Mouse (Mus musculus) kidney, postnatal 14 days (tissue): Measurements from ENCODE around the gene Zfp358.

ENCODE experiments used
- DNase-seq: peaks from one replicate; pipeline ENCODE4 v3.0.0; 2022; ENCODE audit warnings: mixed read lengths

Zfp358 gene

DNA sequence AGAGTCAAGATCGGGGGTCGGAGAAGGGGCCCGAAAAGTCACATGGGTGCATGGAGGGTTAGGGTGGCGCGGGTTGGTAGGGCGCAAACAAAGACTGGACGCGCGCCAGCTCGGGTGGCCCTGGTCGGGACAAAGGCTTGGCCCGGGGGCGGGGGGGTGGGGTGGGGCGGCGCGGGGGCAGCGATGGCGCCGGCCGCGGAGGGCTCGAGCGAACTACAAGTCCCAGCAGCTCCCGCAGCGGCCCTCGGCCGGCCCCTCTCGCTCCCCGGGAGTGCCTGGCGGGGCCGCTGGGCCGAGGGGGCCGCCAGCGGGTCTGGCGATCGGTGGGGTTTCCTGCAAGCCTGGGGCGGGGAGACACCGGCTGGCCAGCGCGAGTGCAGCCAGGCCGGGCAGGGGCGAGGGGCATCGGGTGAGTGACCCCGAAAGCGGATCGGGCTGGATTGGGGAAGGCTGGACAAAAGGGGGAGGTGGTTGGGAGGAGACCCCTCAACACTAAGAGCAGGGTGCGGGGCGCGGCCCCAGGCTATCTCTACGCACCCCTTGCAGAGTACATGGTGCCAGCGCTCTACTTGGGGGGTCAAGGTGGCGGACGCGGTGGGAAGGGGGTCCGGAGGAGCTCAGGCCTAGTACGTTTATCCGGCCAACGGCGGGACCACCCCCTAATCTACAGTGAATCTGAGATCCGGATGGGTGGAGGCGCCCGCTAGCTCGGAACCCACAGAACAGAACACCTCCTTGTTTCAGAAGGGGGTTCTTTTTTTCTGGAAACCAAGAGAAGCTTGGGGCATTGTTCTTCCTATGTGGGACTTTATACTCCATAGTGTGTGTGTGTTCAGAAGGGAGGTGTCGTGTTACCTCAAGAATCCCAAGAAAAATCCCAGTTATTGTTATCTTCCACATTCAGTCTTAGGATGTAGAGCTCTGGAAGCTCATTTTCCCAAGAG lies at the start of gene Zfp358:
TSS of gene Zfp358 (plus strand) at position 238 of the 944 bp plus-strand sequence.
- peak; percentile 87 for DNase-seq

- DNase-seq = no peak
Measured at GRCm38 (mm10) chr8:3449226-3449625, 43.7 kb upstream of the Zfp358 start.

- DNase-seq = peak; percentile 44
Measured at GRCm38 (mm10) chr8:3450670-3451069, 42.3 kb upstream of the Zfp358 start.

DNA sequence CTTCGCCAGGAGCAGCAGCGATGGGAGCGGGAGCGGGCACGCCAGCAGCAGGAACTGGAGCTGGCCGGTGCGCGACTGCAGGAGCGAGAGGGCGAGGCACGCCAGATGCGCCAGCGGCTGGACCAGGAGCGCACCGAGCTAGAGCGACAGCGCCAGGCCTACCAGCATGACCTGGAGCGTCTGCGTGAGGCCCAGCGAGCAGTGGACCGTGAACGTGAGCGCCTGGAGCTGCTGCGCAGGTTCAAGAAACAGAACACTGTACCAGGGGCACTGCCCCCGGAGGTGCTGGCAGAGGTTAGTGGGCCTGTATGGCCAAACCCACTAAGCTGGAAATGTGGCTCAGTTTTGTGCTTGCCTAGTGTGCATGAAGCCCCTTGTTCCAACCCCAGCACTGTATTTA lies 40.9 kb upstream of the Zfp358 start:
- DNase-seq = no peak

DNA sequence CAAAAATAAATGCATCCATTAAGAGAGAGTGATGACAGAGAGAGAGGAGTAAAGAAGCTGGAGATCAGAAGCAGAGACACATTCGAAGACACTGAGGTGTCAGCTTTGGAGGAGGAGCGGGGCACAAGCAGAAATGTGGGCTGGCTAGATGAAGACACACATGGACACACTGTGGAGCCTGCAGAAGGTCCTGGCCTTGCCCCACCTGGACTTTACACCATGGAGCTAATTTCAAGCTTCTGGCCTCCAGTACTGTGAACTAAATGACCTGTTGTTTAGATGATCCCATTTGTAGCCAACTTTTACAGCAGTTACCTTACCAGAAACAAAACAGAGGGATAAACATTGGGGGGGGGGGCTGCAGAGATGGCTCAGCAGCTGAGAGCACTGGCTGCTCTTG lies 29.7 kb upstream of the Zfp358 start:
- no peak for DNase-seq

DNA sequence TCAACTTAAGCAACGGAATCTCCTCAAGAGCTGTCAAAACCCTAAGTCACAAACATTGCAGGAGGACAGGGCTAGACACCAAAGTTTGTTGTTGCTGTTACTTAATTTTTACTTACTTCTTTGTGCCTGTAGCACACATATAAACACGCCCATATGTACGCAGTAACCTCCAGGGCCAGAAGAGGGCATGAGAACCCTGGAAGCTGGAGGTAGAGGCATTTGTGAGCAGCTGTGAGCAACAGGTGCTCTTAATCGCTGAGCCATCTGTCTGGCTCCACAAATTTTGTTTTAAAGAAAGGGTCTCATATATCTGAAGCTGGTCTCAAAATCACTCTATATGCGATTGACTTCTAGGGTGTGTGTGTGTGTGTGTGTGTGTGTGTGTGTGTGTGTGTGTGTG lies 28.6 kb upstream of the Zfp358 start:
- DNase-seq = peak; percentile 53

DNA sequence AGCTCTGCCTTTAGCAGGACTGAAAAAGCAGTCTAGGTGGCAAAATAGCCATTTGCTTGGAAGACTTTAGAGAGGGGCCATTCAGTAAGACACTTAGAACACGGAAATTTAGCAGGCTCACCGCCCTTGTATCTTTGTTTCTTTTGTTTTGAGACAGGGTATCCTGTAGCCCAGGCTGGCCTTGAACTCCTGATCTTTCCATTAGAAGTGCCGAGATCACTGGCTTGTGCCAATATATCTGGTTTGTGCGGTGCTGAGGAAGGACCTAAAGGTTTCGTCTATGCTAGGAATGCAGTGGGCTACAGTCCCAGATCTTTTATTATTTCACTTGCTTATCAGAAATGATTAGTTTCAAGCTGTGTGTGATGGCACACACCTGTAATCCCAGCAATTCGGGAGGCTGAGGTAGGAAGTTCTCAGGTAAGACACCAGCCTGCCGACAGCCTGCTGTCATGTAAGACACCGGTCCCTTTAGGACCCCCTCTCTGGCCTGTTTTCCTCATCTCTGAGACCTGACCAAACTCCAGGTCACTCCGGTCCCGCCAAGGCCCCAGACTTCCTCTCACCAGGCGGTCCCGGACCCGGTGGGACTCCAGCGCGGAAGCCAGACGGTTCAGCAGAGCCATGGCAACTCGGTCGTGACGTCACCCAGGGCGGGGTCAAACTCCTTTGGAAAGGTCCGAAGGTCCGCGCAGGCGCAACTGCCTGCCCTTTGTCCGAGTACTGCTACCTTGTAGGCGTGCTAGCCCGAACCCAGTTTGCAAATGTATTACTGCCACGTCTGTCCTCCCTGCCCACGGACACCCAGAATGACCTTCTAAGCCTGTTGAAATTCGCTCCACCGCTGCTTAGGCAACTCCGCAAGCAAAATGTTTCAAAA lies 25.7 kb upstream of the Zfp358 start, which contains the start of gene Pex11g:
TSS of gene Pex11g (minus strand) at position 675 of the 880 bp plus-strand sequence.
- DNase-seq = peak; percentile 99

GRCm38 (mm10) chr8:3467886-3468545 lies 24.9 kb upstream of the Zfp358 start:
- DNase-seq = no peak

DNA sequence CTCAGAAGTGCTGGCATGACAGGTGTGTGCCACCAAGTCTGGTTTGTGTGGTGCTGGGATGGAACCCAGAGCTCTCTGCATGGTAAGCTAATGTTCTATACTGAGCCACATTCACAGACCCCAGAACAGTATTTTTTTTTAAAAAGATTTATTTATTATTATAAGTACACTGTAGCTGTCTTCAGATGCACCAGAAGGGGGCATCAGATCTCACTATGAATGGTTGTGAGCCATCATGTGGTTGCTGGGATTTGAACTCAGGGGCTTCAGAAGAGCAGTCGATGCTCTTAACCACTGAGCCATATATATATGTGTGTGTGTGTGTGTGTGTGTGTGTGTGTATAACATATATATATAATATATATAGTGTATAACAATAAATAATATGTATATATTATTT lies 24.1 kb upstream of the Zfp358 start:
- no peak for DNase-seq

DNA sequence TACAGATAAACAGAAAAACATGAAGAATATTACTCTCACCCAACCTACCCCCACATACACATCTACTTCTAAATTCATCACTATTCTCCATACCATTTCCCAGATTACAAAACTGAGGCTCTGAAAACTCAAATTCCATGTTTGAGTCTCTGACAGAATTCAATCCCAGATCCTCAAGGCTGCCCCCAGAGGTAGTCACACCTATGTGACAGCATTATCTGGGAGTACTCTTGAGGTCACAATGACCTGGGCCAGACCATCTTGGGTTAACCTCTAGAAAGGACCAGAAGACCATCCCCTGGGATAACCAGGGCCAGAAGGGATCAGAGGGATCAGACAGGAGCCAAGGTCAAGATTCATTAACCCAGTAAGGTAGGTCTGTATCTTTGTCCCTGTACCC lies 22.4 kb upstream of the Zfp358 start, which contains the start of gene Tex45:
TSS of gene Tex45 (plus strand) at position 301 of the 400 bp plus-strand sequence.
- DNase-seq = no peak

GRCm38 (mm10) chr8:3475715-3476429 lies 17.1 kb upstream of the Zfp358 start:
- no peak for DNase-seq

DNA sequence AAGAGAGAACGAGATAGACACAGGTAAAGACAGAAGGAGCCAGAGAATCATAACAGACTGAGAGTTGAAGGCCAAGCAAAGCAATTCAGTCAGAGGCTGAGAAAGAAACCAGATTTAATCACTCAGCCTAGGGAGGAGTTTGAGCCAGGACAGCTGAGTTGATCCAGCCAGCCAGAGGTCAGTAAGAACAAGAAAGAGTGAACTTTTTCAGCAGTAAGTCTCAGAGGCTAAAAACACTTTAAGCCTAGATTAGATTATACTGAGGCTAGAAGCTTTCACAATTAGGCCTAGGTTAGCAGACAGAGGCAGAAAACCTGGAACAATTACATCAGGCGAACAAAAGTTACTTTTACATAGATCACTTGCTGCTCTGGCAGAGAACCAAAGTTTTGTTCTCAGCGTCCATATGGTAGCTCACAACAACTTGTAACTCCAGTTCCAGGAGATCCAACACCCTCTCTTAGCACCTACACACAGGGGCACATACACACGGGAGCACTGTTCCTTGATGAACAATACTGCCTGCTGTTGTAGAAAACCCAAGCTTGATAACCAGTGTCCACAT lies 12.6 kb upstream of the Zfp358 start:
- no peak for DNase-seq

- no peak for DNase-seq
Measured at GRCm38 (mm10) chr8:3481605-3482004, 11.3 kb upstream of the Zfp358 start.

DNA sequence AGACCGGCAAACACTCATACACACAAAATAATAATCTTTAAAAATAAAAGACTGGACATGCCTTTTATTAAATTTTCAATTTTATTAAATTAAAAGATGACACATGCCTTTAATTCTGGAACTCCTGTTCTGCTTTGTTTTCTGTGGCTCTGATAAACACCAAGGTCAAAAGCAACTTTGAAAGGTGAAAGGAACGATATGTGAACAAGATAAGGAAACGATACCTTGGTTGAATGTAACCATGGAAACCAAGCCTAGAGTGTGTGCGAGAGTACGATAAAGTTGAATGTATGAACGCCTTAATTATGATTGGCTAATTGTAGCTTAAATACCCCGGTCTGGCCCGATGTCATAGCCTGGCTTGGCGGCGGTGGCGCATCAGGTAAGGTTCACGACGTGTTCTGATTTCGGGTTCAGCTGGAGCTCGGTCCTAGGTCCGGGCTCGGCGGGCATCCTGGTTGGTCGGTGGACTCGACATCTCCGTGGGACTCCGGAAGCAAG lies 10.6 kb upstream of the Zfp358 start:
- no peak for DNase-seq

DNA sequence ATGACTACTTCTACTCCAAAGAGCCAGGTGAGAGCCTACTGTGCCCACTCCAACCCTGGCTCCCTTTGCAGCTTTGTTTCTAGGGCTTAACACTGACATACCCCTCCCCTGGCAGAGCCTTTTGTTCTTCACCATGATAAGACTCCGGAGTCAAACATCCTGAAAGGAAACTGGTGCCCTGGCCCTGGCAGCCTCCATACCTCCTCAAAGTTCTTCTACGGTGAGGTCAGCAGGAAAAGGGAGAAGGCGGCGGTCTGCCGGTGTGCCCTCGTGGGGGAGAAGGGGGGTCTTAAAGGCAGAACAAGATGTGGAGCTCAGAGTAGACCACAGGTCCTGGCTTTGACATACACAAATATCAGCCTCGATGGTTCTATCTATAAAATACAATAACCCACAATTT lies 9.4 kb upstream of the Zfp358 start:
- DNase-seq = no peak

DNA sequence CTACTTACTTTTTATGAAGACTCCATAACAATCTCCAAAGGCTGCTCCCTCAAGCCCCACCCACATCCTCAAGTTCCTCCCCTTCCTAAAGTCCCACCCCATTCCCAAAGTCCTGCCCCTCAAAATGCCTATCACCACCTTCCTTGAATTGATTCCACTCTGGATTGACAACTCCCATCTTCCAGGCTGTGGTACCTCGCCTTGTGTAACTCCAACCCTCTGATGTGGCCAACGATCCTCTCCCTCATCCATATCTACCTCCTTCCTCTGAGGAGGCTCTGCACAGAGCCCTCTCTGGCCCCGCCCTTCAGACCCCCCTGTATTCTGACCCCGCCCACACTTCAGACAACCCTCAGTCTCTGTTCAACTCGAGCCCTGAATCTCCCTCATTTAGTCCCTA lies 7.7 kb upstream of the Zfp358 start:
- DNase-seq = no peak

DNA sequence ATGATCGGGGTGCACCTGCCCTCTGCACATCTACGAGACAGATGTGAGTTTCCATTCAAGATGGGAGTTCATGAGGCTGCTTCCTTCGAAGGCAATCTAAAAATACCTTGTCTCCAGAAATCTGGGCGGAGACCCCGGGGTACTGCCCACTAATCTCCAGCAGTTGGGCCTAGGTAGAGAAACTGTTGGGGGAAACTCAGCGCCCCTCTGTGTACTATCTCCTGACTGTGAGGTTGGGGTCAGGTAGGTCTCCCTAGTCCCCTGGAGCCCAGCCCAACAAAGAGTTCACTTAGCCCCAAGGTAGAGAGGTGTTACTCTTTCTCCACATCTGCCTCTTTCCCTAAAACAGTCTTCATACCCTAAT lies 889 bp downstream of the Zfp358 start:
- no peak for DNase-seq

DNA sequence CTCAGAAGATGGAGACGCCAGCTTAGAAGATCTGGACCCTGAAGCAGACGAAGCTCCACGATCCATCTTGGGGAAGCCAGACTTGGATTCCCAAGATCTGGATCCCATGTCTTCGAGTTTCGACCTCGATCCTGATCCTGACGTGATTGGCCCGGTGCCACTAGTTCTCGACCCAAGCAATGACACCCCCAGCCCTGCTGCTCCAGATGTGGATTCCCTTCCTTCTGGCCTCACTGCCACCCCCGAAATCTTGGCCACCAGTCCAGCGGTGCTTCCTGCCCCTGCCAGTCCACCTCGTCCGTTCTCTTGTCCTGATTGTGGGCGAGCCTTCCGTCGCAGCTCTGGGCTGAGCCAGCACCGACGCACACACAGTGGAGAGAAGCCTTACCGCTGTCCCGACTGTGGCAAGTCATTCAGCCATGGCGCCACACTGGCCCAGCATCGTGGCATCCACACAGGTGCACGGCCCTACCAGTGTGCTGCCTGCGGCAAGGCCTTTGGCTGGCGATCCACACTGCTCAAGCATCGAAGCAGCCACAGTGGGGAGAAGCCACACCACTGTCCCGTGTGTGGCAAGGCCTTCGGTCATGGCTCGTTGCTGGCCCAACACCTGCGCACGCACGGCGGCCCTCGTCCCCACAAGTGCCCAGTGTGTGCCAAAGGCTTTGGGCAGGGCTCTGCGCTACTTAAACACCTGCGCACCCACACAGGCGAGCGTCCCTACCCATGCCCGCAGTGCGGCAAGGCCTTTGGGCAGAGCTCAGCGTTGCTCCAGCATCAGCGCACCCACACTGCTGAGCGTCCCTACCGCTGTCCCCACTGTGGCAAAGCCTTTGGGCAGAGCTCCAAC lies 2.9 kb downstream of the Zfp358 start:
- DNase-seq = no peak

GRCm38 (mm10) chr8:3496428-3496748 lies 3.5 kb downstream of the Zfp358 start:
- no peak for DNase-seq

DNA sequence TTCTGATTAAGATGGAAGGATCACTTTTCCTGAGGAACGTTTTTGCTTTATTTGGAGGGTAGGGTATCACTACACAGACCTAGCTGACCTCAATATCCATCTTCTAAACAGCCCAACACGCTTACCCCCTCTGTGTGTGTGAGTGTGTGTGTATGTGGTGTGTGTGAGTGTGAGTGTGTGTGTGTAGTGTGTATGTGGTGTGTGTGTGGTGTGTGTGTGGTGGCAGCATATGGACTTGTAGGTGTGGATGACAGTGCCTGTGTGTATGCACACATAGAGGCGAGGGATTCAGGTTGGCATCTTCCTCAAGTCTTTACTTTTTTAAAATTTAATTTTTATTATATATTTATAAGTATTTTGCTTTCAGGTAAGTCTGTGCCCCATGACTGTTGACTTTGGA lies 5.6 kb downstream of the Zfp358 start:
- no peak for DNase-seq

DNA sequence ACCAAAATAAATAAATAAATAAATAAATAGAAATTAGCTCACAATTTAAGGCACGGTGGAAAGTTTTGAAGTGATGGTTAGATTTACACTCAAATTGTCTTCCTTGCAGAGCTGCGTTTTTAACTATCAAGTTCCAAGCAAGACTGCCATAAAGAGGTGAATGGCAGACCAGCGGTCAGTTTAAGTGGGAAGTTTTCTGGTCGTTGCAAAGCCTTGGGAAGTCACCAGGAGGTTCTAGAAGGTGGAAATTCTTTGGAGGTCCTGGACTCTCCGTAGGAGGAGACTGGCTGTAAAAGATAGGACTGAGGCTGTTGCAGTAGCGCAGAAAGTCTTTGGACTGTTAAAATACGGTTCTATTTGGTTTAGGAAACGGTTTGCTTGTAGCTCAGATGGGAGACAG lies 6.8 kb downstream of the Zfp358 start:
- DNase-seq = no peak
